Mouse (Mus musculus) liver, embryonic 14.5 days (tissue): ENCODE results near the gene Satb1. TPM values are rescaled to one million over a fixed set of nuclear protein-coding genes. Genes with fewer than 3 reads are reported as not detected.

Experiments
- ATAC-seq: fragments of 200-750 bp; cut with Nextera tagmentation; 2 replicates; pipeline ENCODE4 v1.8.0; 2017; ENCODE audit warnings: moderate number of reproducible peaks, mild to moderate bottlenecking, moderate library complexity; ENCODE audit not compliant: insufficient read depth
- DNase-seq, 3 experiments: peaks; one replicate each; pipeline ENCODE4 v3.0.0-alpha.2; 2012 to 2013; ENCODE audit warnings: low read depth in 3 of 3, low spot score in 3 of 3
- H3K27ac ChIP-seq: fragments of 300-500 bp; sonication (generic); 2 replicates; pipeline ENCODE4 v1.5.1; 2014; ENCODE audit warnings: moderate library complexity, mild to moderate bottlenecking, control low read depth, inconsistent platforms
- H3K27me3 ChIP-seq: fragments of 300-500 bp; sonication (generic); 2 replicates; pipeline ENCODE4 v1.6.1; 2014; ENCODE audit warnings: mild to moderate bottlenecking, low read length, moderate library complexity; ENCODE audit not compliant: control insufficient read depth, insufficient read depth
- H3K36me3 ChIP-seq: fragments of 300-500 bp; sonication (generic); replicated peaks from 2 replicates; pipeline ENCODE4 v1.6.1; 2014; ENCODE audit warnings: low read depth; ENCODE audit not compliant: control insufficient read depth, insufficient read depth
- H3K4me1 ChIP-seq, 2 experiments: fragments of 200-500 bp in 1 of 2; fragments of 300-500 bp in 1 of 2; sonication (generic) in 1 of 2; replicated peaks; 2 replicates each; pipeline ENCODE4 v1.6.1; 2012 to 2014; ENCODE audit warnings: antibody characterized with exemption in 1 of 2, inconsistent platforms in 1 of 2, low read length in 1 of 2; ENCODE audit not compliant: control insufficient read depth in 2 of 2, insufficient read depth in 2 of 2
- H3K4me2 ChIP-seq: fragments of 300-500 bp; sonication (generic); 2 replicates; pipeline ENCODE4 v1.6.1; 2014; ENCODE audit warnings: low read depth, mild to moderate bottlenecking, control low read depth, moderate library complexity
- H3K4me3 ChIP-seq, 2 experiments: fragments of 200-500 bp in 1 of 2; fragments of 300-500 bp in 1 of 2; sonication (generic) in 1 of 2; 2 replicates each; pipeline ENCODE4 v1.5.1; 2012 to 2014; ENCODE audit warnings: low read depth in 2 of 2, low read length in 2 of 2, mild to moderate bottlenecking in 2 of 2, control low read depth in 1 of 2, inconsistent platforms in 1 of 2, moderate library complexity in 1 of 2; ENCODE audit not compliant: insufficient read depth in 1 of 2
- H3K9ac ChIP-seq: fragments of 300-500 bp; sonication (generic); replicated peaks from 2 replicates; pipeline ENCODE4 v1.6.1; 2014; ENCODE audit warnings: mild to moderate bottlenecking, control low read depth, moderate library complexity
- H3K9me3 ChIP-seq: fragments of 300-500 bp; sonication (generic); 2 replicates; pipeline ENCODE4 v1.6.1; 2016; ENCODE audit warnings: low read length, mixed read lengths; ENCODE audit not compliant: control insufficient read depth
- CTCF ChIP-seq: IDR thresholded peaks from 2 replicates; pipeline ENCODE4 v1.5.1; 2016; ENCODE audit warnings: antibody characterized with exemption, low read depth, control low read depth
- EP300 ChIP-seq: IDR thresholded peaks from 2 replicates; pipeline ENCODE4 v1.6.1; 2016; ENCODE audit warnings: antibody characterized with exemption, low read depth
- WGBS: fragments of 180-500 bp; shearing (Covaris S2); extraction: QIAGEN DNeasy Blood & Tissue Kit; methylation state at CpG from one replicate; pipeline ENCODE4 v1.1.7; 2014; ENCODE audit not compliant: insufficient replicate concordance; 5-methylcytosine and 5-hydroxymethylcytosine counted together
- polyA plus RNA-seq, 2 experiments: library from polyadenylated mRNA; depleted of rRNA in 1 of 2; stranded (reverse) in 1 of 2; unstranded in 1 of 2; fragments of >200 nt; fragmentation: Nextera tagmentation in 1 of 2; extraction: Ambion mirVana in 1 of 2; gene quantifications; 2 replicates each; pipeline versions ENCODE4 v1.2.1 to v1.2.3; 2012 to 2014

Satb1 gene
- polyA plus RNA-seq, 2 experiments: 0.74 to 0.96 TPM

- 35% methylated on average over 5 of the region's 5 CpGs for WGBS
- TF ChIP-seq EP300 (no peak), CTCF (no peak)
Measured at GRCm38 (mm10) chr17:51853952-51854351, 20.9 kb upstream of the Satb1 start.

GRCm38 (mm10) chr17:51840596-51840995, 7.5 kb upstream of the Satb1 start:
- 61% methylated on average over 6 of the region's 6 CpGs for WGBS
- no peak for TF ChIP-seq EP300
- no peak for TF ChIP-seq CTCF
- Histone ChIP-seq H3K4me2 (no peak overlapping the region), H3K4me3 (no peak overlapping the region), H3K4me1 (no peaks in the 10 kb centered on the region), H3K9ac (no peak overlapping the region), H3K27me3 (no peaks in the 10 kb centered on the region), H3K9me3 (no peaks in the 10 kb centered on the region), H3K27ac (no peak overlapping the region), H3K36me3 (no peaks in the 10 kb centered on the region)
- ATAC-seq (no peak), DNase-seq (no peak)

More at GRCm38 (mm10) chr17:51853952-51854351, 20.9 kb upstream of the Satb1 start:
- DNase-seq: no peak
- H3K36me3 ChIP-seq: no peaks in the 10 kb centered on the region
- H3K9me3 ChIP-seq: no peaks in the 10 kb centered on the region
- no peak overlapping the region for H3K4me2 ChIP-seq
- no peak for ATAC-seq
- no peaks in the 10 kb centered on the region for H3K4me1 ChIP-seq
- H3K4me3 ChIP-seq: no peak overlapping the region
- no peak overlapping the region for H3K27ac ChIP-seq
- H3K9ac ChIP-seq: no peak overlapping the region
- no peaks in the 10 kb centered on the region for H3K27me3 ChIP-seq

GRCm38 (mm10) chr17:51839484-51839883, 6.4 kb upstream of the Satb1 start:
- 67% methylated on average over 5 of the region's 5 CpGs for WGBS
- Histone ChIP-seq H3K4me1 (no peaks in the 10 kb centered on the region), H3K9me3 (no peaks in the 10 kb centered on the region), H3K27ac (no peak overlapping the region), H3K9ac (no peak overlapping the region), H3K27me3 (peaks cover 5% of the 10 kb centered on the region), H3K4me3 (no peak overlapping the region), H3K36me3 (no peaks in the 10 kb centered on the region), H3K4me2 (no peak overlapping the region)
- ATAC-seq (no peak), DNase-seq (no peak)
- TF ChIP-seq CTCF: no peak
- TF ChIP-seq EP300: no peak

GRCm38 (mm10) chr17:51836901-51837300, 3.8 kb upstream of the Satb1 start:
- H3K4me2 ChIP-seq: no peak overlapping the region
- H3K9me3 ChIP-seq: no peaks in the 10 kb centered on the region
- DNase-seq: no peak
- H3K27ac ChIP-seq: no peak overlapping the region
- WGBS: 30% methylated on average over 1 of the region's 1 CpGs
- no peaks in the 10 kb centered on the region for H3K4me1 ChIP-seq
- TF ChIP-seq CTCF: no peak
- TF ChIP-seq EP300: no peak
- H3K36me3 ChIP-seq: no peaks in the 10 kb centered on the region
- peaks cover 30% of the 10 kb centered on the region for H3K27me3 ChIP-seq
- ATAC-seq: no peak
- no peak overlapping the region for H3K4me3 ChIP-seq
- H3K9ac ChIP-seq: no peak overlapping the region

- TF ChIP-seq CTCF: no peak
- no peak for TF ChIP-seq EP300
- 57% methylated on average over 5 of the region's 5 CpGs for WGBS
- Histone ChIP-seq H3K9me3 (no peaks in the 10 kb centered on the region), H3K27me3 (peaks cover 36% of the 10 kb centered on the region), H3K4me2 (no peak overlapping the region), H3K4me1 (no peaks in the 10 kb centered on the region), H3K36me3 (no peaks in the 10 kb centered on the region), H3K27ac (no peak overlapping the region), H3K4me3 (no peak overlapping the region), H3K9ac (no peak overlapping the region)
- DNase-seq (no peak), ATAC-seq (no peak)
Measured at GRCm38 (mm10) chr17:51836243-51836642, 3.2 kb upstream of the Satb1 start.
